Mouse (Mus musculus): ENCODE measurements at regions not wholly inside any gene's neighbourhood (a gene's known extent, or its start where the extent isn't known, plus 50 kb on each side); places are given as distances from the start of the nearest gene placed in this dataset.
A peak's percentile ranks its signal among the peaks of the same experiment; 100 is the strongest.

DNA sequence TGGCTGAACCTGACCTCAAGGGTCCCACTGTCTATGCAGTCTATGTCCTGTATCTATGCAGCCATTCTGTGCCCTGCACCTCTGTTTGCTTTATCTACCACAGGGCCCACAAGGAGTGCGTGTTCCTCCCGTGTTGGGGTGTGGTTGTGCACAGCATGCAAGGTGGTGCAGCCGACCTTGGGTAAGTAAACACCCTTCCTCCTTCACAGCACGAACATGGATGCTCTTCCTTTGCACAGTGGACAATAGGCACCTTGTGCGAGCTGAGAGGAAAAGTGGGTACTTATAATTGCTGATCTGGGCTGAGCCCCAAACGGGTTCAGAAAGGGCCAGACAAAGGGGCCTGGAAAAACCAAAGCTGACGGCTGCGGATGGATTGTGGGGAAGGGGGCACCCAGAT lies 91.3 kb upstream of the 1600014C23Rik start:
- no peak for DNase-seq (ENCODE audit: low spot score)

DNA sequence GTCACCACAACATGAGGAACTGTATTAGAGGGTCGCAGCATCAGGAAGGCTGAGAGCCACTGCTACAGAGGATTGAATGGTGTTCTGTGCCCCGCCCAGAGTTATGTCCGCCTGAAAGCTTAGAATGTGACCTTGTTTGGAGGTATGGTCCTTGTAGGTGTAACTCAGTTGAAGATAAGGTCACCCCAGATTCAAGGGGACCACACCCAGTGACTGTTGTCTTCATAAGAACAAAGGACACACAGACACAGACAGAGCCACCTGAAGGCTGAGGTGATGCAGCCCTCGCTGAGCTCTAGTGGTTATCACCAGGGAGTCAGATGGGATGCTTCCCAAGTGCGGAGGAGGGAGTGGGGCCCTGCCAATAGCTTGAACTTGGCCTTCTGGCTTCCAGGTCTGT lies 89.9 kb upstream of the 1600014C23Rik start:
- DNase-seq (ENCODE audit: low spot score): no peak

- DNase-seq (ENCODE audit: low spot score): no peak
Observed at GRCm38 (mm10) chr17:45822427-45822826, 88.8 kb upstream of the 1600014C23Rik start.

GRCm38 (mm10) chr17:45821356-45821755 lies 87.7 kb upstream of the 1600014C23Rik start:
- DNase-seq (ENCODE audit: low spot score): no peak

- DNase-seq (ENCODE audit: low spot score): no peak
Observed at GRCm38 (mm10) chr17:45819143-45819542, 85.5 kb upstream of the 1600014C23Rik start.

GRCm38 (mm10) chr17:45816566-45816965 lies 82.9 kb upstream of the 1600014C23Rik start:
- no peak for DNase-seq (ENCODE audit: low spot score)

DNA sequence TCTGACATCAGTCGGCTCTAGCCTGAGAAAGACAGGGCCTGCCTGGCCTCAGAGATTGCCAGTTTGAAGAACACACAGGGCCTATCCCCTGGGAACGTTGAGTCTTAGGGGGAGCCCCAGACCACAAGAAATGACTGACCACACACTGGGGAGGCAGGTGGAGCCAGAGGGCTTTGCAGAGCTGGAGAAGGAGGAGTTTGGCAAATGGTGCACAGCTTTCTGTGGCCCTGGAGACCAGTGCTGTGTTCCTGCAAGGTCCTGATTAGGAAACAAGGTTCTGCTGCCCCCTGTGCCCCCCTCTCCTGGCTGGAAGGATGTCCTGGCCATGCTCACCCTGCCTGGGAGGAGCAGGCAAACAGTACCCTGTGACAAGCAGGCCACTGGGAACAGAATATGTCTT lies 82.2 kb upstream of the 1600014C23Rik start:
- peak; percentile 17 for DNase-seq (ENCODE audit: low spot score)

GRCm38 (mm10) chr17:45815341-45815740 lies 81.7 kb upstream of the 1600014C23Rik start:
- no peak for DNase-seq (ENCODE audit: low spot score)

GRCm38 (mm10) chr17:45814586-45814985 lies 80.9 kb upstream of the 1600014C23Rik start:
- peak; percentile 43 for DNase-seq (ENCODE audit: low spot score)

DNA sequence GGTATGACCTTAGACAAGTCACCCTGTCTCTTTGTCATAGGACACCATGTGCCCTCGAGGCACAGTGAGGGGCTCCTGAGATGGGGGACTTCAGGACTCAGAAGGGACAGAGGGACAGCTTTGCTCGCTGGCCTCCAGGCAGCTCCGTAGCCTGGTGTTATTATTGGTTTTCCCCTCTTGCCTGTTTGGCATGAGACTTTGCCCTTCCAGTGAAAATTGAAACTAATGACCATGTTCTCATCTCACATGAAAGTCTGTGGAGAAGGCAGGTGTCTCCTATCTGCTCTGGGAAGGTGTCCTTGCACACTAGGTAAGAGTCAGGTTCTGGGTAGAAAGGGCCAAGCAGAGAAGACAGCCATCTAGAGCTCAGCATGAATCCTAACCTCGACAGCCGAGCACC lies 80.3 kb upstream of the 1600014C23Rik start:
- no peak for DNase-seq (ENCODE audit: low spot score)

GRCm38 (mm10) chr17:45812289-45812955 lies 78.8 kb upstream of the 1600014C23Rik start:
- DNase-seq (ENCODE audit: low spot score): no peak

- DNase-seq (ENCODE audit: low spot score): no peak
Observed at GRCm38 (mm10) chr17:45811632-45812221, 78.1 kb upstream of the 1600014C23Rik start.

GRCm38 (mm10) chr17:45809728-45810127 lies 76.1 kb upstream of the 1600014C23Rik start:
- no peak for DNase-seq (ENCODE audit: low spot score)

DNA sequence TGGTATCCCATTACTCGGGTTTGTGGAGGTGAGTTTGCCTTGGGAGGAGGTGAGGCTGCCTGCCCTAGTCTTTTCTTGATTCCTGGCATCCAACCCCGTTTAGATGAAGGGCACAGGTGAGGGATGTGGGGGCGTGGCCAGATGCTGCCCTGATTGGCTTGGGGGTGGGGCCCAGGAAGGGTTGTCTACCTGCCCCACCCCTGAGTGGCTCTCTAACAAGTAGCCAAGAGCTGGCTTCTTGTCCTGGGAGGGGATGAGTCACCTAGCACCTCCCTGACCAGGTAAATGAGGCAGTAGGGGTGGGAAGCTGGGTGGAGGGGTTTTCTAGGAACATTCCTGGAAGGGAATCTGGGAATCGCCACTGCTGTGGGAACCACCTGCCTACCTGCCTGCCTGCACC lies 74.7 kb upstream of the 1600014C23Rik start:
- no peak for DNase-seq (ENCODE audit: low spot score)

DNA sequence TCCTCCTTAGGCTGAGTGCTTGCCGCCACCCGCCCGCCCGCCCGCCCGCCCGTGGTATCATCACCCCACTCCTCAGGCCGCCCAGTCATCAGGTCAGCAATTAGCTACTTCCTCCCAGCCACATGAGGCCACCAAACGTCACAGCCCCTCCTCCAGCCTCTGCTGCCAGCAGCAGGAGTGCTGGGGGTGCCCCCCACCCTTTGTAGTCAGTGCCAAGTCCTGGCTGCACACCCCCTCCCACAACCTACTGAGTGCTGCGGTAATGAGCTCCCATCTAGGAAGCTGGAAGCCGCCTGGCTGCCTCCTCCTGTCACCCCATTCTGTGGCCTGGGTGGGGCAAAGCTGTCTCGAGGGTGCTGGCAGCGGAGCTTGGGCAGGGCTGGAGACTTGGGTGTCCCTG lies 73.8 kb upstream of the 1600014C23Rik start:
- peak; percentile 23 for DNase-seq (ENCODE audit: low spot score)

DNA sequence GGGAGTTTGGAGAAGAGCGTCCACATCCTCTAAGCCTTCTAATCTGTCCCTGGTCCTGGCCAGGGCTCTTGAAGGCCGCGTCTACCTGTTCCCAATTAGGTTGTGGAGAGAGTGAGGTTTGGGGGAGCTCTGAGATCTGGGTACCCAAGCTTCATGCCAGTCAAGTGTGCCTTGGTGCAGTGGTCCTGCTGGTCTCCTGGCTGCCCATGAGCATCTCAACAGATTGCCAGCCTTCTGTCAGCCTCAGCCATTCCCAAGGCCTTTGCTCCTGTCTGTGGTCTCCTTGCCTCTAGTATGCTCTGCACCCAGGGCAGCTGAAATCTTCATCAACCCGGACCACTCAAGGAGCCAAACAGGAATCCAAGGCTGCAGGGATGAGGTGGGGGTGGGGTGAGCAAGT lies 73.2 kb upstream of the 1600014C23Rik start:
- DNase-seq (ENCODE audit: low spot score): no peak

DNA sequence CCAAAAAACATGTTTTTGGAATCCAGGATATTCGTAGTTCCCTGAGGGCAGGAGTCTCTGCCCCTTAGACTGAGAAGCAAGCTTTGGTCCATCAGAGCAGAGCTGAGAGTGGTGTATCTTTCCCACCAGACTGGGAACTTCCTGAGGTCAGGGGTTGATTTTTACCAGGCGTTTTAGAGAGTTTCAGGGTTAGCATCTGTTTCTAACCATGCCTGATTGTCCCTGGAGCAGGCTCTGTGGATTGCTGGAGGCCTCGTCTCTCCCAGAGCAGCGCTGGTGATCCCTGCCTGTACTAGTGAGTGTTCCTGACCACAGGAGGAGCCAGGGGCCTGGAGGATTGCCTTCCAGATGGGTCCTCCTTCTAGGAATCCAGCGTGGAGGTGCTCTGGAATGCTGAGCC lies 72.8 kb upstream of the 1600014C23Rik start:
- DNase-seq (ENCODE audit: low spot score): peak; percentile 45

GRCm38 (mm10) chr17:45805471-45806082 lies 71.9 kb upstream of the 1600014C23Rik start:
- peak; percentile 50 for DNase-seq (ENCODE audit: low spot score)

DNA sequence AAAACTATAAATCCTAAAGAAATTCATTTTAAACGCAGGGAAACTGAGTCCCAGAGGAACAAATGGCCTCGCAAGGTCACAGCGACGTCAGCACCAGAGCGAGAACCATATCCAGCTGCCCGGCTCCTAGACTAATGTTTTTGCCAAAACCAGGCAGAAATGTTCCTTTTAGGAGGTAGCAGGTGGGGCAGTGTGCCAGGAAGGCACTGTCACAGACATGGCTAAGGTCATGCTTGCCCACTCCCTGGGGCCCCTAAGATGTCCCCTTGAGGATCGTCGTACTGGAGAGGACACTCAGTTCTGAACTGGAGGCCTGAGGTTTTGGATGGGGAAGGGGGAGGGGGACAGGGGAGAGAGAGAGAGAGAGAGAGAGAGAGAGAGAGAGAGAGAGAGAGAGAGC lies 69.7 kb upstream of the 1600014C23Rik start:
- DNase-seq (ENCODE audit: low spot score): no peak

DNA sequence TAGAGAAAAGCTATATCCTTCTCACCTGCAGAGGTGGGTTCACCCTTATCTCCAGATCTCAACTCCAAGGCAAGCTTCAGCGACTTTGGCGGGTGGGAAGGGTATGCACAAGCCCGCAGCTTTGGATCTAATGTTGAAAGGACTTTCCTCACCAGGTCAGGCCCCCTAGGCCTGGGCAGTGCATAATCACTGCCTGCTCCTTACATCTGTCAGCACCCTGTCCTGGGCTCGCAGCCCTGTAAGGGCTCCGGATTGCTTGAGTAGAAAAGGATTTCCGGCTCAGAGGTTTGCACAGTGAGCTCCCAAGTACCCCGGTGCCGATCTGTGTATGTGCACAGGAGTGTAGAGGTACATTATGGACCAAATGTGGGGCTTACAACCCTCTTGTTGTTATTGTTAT lies 68.8 kb upstream of the 1600014C23Rik start:
- no peak for DNase-seq (ENCODE audit: low spot score)

DNA sequence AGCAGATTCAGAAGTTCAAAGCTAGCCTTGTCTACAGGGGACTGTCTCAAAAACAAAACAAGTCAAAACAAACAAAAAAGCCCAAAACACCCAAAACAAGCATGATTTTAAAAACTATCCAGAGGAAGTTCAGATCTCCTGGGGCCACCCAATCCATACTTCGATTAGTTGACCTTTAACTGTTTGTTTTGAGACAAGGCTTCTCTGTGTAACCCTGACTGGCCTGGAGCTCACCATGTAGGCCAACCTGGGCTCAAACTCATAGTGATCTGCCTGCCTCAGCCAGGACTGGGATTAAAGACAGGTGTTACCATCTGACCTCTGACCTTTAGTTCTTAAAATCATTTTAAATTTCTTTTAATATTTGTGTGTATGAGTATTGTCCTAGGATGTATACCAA lies 66.1 kb upstream of the 1600014C23Rik start:
- DNase-seq (ENCODE audit: low spot score): no peak

- no peak for DNase-seq (ENCODE audit: low spot score)
Observed at GRCm38 (mm10) chr17:45798996-45799395, 65.4 kb upstream of the 1600014C23Rik start.

GRCm38 (mm10) chr17:45798456-45798855 lies 64.8 kb upstream of the 1600014C23Rik start:
- DNase-seq (ENCODE audit: low spot score): no peak

DNA sequence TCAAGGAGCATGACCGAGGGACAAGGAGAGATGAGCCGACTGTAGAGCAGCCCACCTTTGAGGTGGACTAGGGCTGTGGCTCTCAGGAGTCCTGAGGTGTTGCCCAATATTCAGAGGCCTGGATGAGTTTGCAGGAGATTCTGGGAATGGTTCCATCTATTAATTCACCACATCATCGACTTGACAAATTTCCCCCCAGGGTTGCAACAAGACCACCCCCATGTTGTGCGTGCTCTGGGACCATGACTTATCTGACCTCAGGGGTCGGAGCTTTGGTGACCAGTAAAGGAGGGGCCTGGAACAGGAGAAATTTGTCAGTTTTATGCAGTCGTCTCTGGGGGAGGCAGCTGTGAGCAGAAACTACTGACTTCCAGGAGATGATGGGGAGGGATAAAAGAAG lies 63.5 kb upstream of the 1600014C23Rik start:
- no peak for DNase-seq (ENCODE audit: low spot score)

All from embryo, embryonic 10 days (tissue).